Mouse (Mus musculus) adrenal gland (tissue): ENCODE data around the gene Kmt2c.
"Not testable (repeated sequence)": the region's sequence is repeated elsewhere in the genome, so short reads cannot be mapped to it uniquely, and the experiment has no call there.

Experiments
- intact Hi-C: fragments of 180-260 bp; cut with DNase I; formaldehyde crosslinking; loops from one replicate; pipeline ENCODE4 v1.15.1; 2025

Gene Kmt2c

GRCm38 (mm10) chr5:25245806-25246472, 252.6 kb downstream of the Kmt2c start:
- intact Hi-C loops: no loop called here

GRCm38 (mm10) chr5:25243101-25243500, 255.5 kb downstream of the Kmt2c start:
- intact Hi-C loops: no loop called here

- intact Hi-C loops: not testable (repeated sequence)
Measured at GRCm38 (mm10) chr5:25224377-25224776, 274.2 kb downstream of the Kmt2c start.

- intact Hi-C loops: no loop called here
Measured at GRCm38 (mm10) chr5:25222752-25223702, 275.6 kb downstream of the Kmt2c start, which contains the start of gene E130116L18Rik. Gene E130116L18Rik (minus strand): TSS chr5:25223153.
